Mouse (Mus musculus) heart, embryonic 12.5 days (tissue): ENCODE results near the gene Tnfrsf4. TPM values are rescaled to one million over a fixed set of nuclear protein-coding genes. Genes with fewer than 3 reads are reported as not detected.

ENCODE experiments used
- ATAC-seq: fragments of 200-750 bp; cut with Nextera tagmentation; 2 replicates; pipeline ENCODE4 v1.8.0; 2017; ENCODE audit warnings: moderate TSS enrichment, moderate library complexity; ENCODE audit not compliant: insufficient number of reproducible peaks, low FRiP score
- H3K27ac ChIP-seq: fragments of 300-500 bp; sonication (generic); 2 replicates; pipeline ENCODE4 v1.5.1; 2016; ENCODE audit warnings: mild to moderate bottlenecking, moderate library complexity; ENCODE audit not compliant: poor library complexity, severe bottlenecking
- H3K27me3 ChIP-seq: fragments of 300-500 bp; sonication (generic); replicated peaks from 2 replicates; pipeline ENCODE4 v1.6.1; 2016; ENCODE audit warnings: mild to moderate bottlenecking, moderate library complexity
- H3K36me3 ChIP-seq: fragments of 300-500 bp; sonication (generic); 2 replicates; pipeline ENCODE4 v1.6.1; 2016; ENCODE audit warnings: mild to moderate bottlenecking, moderate library complexity
- H3K4me1 ChIP-seq: fragments of 300-500 bp; sonication (generic); replicated peaks from 2 replicates; pipeline ENCODE4 v1.6.1; 2016; ENCODE audit warnings: mild to moderate bottlenecking
- H3K4me2 ChIP-seq: fragments of 300-500 bp; sonication (generic); 2 replicates; pipeline ENCODE4 v1.6.1; 2016; ENCODE audit warnings: mild to moderate bottlenecking, moderate library complexity
- H3K4me3 ChIP-seq: fragments of 300-500 bp; sonication (generic); 2 replicates; pipeline ENCODE4 v1.5.1; 2016; ENCODE audit warnings: mild to moderate bottlenecking
- H3K9ac ChIP-seq: fragments of 300-500 bp; sonication (generic); 2 replicates; pipeline ENCODE4 v1.6.1; 2016; ENCODE audit warnings: mild to moderate bottlenecking, moderate library complexity
- H3K9me3 ChIP-seq: fragments of 300-500 bp; sonication (generic); replicated peaks from 2 replicates; pipeline ENCODE4 v1.6.1; 2016; ENCODE audit warnings: mild to moderate bottlenecking, moderate library complexity
- WGBS: fragments of 180-500 bp; shearing (Covaris S2); methylation state at CpG from one replicate; pipeline ENCODE4 v1.1.7; 2016; 5-methylcytosine and 5-hydroxymethylcytosine counted together
- polyA plus RNA-seq: library from polyadenylated mRNA; unstranded; fragments of >200 nt; fragmentation: Nextera tagmentation; extraction: Ambion mirVana; gene quantifications from 2 replicates; pipeline ENCODE4 v1.2.1, GENCODE M21; 2016

Gene Tnfrsf4
- polyA plus RNA-seq, 1 experiment from 2014 or later = 0.37 TPM

DNA sequence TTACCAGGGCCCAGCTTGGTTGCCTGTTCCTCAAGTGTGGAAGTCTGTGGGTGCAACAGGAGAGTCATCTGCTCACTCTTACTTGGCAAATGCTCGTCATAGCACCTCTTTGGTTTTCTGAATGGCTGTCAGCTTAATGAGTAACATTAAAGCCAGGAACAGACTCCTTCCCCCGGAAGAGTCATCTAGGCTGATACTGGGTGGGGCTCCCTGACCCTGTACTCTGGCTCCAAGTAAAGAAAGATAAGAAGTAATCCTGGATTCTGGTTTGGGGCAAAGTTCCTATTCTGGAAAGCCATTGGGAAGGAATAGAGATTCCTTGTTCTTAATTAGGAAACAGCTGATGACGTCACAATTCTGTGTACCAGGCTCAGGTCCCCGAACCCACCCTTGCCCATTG lies 40.5 kb downstream of the Tnfrsf4 start:
- Histone ChIP-seq H3K9me3 (no peaks in the 10 kb centered on the region), H3K9ac (no peak overlapping the region), H3K4me3 (no peak overlapping the region), H3K4me1 (peaks cover 22% of the 10 kb centered on the region), H3K36me3 (no peaks in the 10 kb centered on the region), H3K4me2 (no peak overlapping the region), H3K27ac (no peak overlapping the region), H3K27me3 (peaks cover 13% of the 10 kb centered on the region; the same call in 1 of the 2 replicates)
- 73% methylated on average over 4 of the region's 4 CpGs for WGBS
- no peak for ATAC-seq

DNA sequence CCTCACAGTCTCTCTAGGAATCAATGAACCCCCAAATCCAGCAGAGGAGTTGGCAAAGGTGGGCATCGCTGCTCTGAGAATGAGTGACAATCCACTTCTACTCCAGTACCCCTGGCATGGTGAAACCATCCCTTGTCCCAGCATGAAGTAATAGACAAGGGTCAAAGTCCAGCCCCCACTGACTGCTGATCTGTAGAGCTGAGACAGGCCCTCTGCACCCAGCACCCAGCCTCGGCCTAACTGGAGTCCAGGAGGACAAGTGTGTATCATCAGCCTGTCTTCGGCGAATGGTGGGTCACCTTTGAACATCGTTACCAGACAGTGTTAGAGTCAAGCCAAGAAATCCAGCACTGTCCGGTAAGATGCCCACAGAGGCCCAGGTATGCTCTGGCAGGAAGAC lies 41.0 kb downstream of the Tnfrsf4 start:
- H3K9me3 ChIP-seq = no peaks in the 10 kb centered on the region
- H3K36me3 ChIP-seq = no peaks in the 10 kb centered on the region
- peaks cover 22% of the 10 kb centered on the region for H3K4me1 ChIP-seq
- H3K4me2 ChIP-seq = no peak overlapping the region
- peaks cover 17% of the 10 kb centered on the region; the same call in 1 of the 2 replicates for H3K27me3 ChIP-seq
- H3K9ac ChIP-seq = no peak overlapping the region
- no peak overlapping the region for H3K4me3 ChIP-seq
- WGBS = 88% methylated on average over 6 of the region's 6 CpGs
- ATAC-seq = no peak
- no peak overlapping the region for H3K27ac ChIP-seq

GRCm38 (mm10) chr4:156055173-156055572 lies 41.5 kb downstream of the Tnfrsf4 start:
- no peak for ATAC-seq
- H3K27me3 ChIP-seq = peaks cover 22% of the 10 kb centered on the region; the same call in 1 of the 2 replicates
- H3K9me3 ChIP-seq = no peaks in the 10 kb centered on the region
- H3K4me3 ChIP-seq = no peak overlapping the region
- H3K36me3 ChIP-seq = no peaks in the 10 kb centered on the region
- no peak overlapping the region for H3K27ac ChIP-seq
- H3K4me2 ChIP-seq = no peak overlapping the region
- no peak overlapping the region for H3K9ac ChIP-seq
- WGBS = 82% methylated on average over 5 of the region's 5 CpGs
- peaks cover 21% of the 10 kb centered on the region for H3K4me1 ChIP-seq

- Histone ChIP-seq H3K27me3 (peaks cover 22% of the 10 kb centered on the region; the same call in 1 of the 2 replicates), H3K4me2 (no peak overlapping the region), H3K9ac (no peak overlapping the region), H3K9me3 (no peaks in the 10 kb centered on the region), H3K27ac (no peak overlapping the region), H3K4me1 (peaks cover 14% of the 10 kb centered on the region), H3K4me3 (no peak overlapping the region), H3K36me3 (no peaks in the 10 kb centered on the region)
- WGBS = 59% methylated on average over 10 of the region's 10 CpGs
- no peak for ATAC-seq
Measured at GRCm38 (mm10) chr4:156057702-156058101, 44.1 kb downstream of the Tnfrsf4 start.

DNA sequence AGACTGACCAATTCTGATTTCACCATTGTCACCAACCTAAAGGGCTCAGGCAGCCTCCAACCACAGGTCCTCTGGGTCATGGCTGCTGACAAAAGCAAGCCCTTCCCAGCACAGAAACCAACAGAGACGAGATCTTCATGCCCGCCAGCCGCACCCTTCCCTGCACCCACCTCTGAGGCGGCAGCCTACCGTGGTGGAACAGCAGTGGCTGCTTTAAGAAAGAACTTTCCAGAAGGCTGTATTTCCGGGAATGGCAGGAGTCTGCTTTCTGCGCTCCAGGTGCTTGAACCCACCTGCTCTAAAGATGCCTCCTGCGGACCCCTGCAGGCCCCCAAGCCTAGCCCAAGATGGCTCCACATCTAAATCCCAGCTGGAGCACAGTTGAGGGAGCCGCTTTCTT lies 45.2 kb downstream of the Tnfrsf4 start:
- no peak for ATAC-seq
- H3K9me3 ChIP-seq = no peaks in the 10 kb centered on the region
- no peak overlapping the region for H3K9ac ChIP-seq
- H3K27me3 ChIP-seq = peaks cover 22% of the 10 kb centered on the region; the same call in 1 of the 2 replicates
- H3K4me1 ChIP-seq = peaks cover 3% of the 10 kb centered on the region
- no peak overlapping the region for H3K27ac ChIP-seq
- WGBS = 69% methylated on average over 9 of the region's 9 CpGs
- no peak overlapping the region for H3K4me3 ChIP-seq
- no peaks in the 10 kb centered on the region for H3K36me3 ChIP-seq
- no peak overlapping the region for H3K4me2 ChIP-seq

DNA sequence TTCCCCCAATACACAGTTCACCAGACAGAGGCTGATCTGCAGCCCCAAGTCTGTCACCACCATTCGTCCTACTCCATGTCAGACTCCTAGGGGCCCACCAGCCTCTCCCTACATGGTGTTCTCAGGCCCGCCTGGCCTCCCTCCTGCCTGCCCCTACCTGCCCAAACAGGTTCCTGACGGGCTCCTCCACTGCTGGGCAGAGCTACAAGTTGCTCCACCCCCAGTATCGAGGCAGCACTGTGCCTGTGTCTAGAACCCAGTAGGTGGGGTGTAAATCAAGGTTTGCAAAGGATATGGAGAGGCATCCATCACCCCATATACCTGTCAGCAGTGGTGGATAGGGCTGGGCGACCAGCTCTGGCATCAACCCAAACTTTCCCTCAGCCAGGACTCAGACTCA lies 45.6 kb downstream of the Tnfrsf4 start, which contains the start of gene Ttll10:
Gene Ttll10, minus strand, starts transcription at position 154 of the 400 bp plus-strand sequence.
- Histone ChIP-seq H3K4me2 (no peak within 1 kb of the TSS), H3K27me3 (peaks cover 22% of the 10 kb centered on the region; the same call in 1 of the 2 replicates), H3K4me3 (no peak within 1 kb of the TSS), H3K9ac (no peak within 1 kb of the TSS), H3K9me3 (no peaks in the 10 kb centered on the region), H3K36me3 (no peaks in the 10 kb centered on the region), H3K27ac (no peak within 1 kb of the TSS), H3K4me1 (peaks cover 4% of the 10 kb centered on the region; the same call in 1 of the 2 replicates)
- 42% methylated on average over 5 of the region's 5 CpGs for WGBS
- ATAC-seq = peak; percentile 24; the same call in 1 of the 2 replicates

- Histone ChIP-seq H3K4me3 (no peak overlapping the region), H3K4me2 (no peak overlapping the region), H3K4me1 (peaks cover 7% of the 10 kb centered on the region; the same call in 1 of the 2 replicates), H3K9ac (no peak overlapping the region), H3K27me3 (peaks cover 22% of the 10 kb centered on the region; the same call in 1 of the 2 replicates), H3K36me3 (no peaks in the 10 kb centered on the region), H3K9me3 (no peaks in the 10 kb centered on the region), H3K27ac (no peak overlapping the region)
- WGBS = 27% methylated on average over 10 of the region's 10 CpGs
- ATAC-seq = no peak
Measured at GRCm38 (mm10) chr4:156059713-156060112, 46.1 kb downstream of the Tnfrsf4 start.

- 19% methylated on average over 4 of the region's 4 CpGs for WGBS
- H3K4me2 ChIP-seq = no peak overlapping the region
- ATAC-seq = no peak
- H3K27me3 ChIP-seq = peaks cover 10% of the 10 kb centered on the region; the same call in 1 of the 2 replicates
- no peaks in the 10 kb centered on the region for H3K9me3 ChIP-seq
- H3K36me3 ChIP-seq = no peaks in the 10 kb centered on the region
- no peak overlapping the region for H3K4me3 ChIP-seq
- no peak overlapping the region for H3K27ac ChIP-seq
- H3K4me1 ChIP-seq = peaks cover 14% of the 10 kb centered on the region; the same call in 1 of the 2 replicates
- no peak overlapping the region for H3K9ac ChIP-seq
Measured at GRCm38 (mm10) chr4:156063861-156064509, 50.3 kb downstream of the Tnfrsf4 start.

- peaks cover 5% of the 10 kb centered on the region; the same call in 1 of the 2 replicates for H3K27me3 ChIP-seq
- no peak overlapping the region for H3K4me2 ChIP-seq
- no peaks in the 10 kb centered on the region for H3K9me3 ChIP-seq
- H3K4me3 ChIP-seq = no peak overlapping the region
- H3K9ac ChIP-seq = no peak overlapping the region
- no peak for ATAC-seq
- peaks cover 14% of the 10 kb centered on the region; the same call in 1 of the 2 replicates for H3K4me1 ChIP-seq
- no peak overlapping the region for H3K27ac ChIP-seq
- 70% methylated on average over 9 of the region's 9 CpGs for WGBS
- H3K36me3 ChIP-seq = no peaks in the 10 kb centered on the region
Measured at GRCm38 (mm10) chr4:156064510-156064897, 50.9 kb downstream of the Tnfrsf4 start.

- H3K4me1 ChIP-seq = peaks cover 14% of the 10 kb centered on the region
- no peak overlapping the region for H3K4me2 ChIP-seq
- H3K9ac ChIP-seq = no peak overlapping the region
- 82% methylated on average over 10 of the region's 10 CpGs for WGBS
- H3K4me3 ChIP-seq = no peak overlapping the region
- H3K27ac ChIP-seq = no peak overlapping the region
- H3K27me3 ChIP-seq = no peaks in the 10 kb centered on the region
- H3K36me3 ChIP-seq = no peaks in the 10 kb centered on the region
- ATAC-seq = no peak
- no peaks in the 10 kb centered on the region for H3K9me3 ChIP-seq
Measured at GRCm38 (mm10) chr4:156065156-156065894, 51.7 kb downstream of the Tnfrsf4 start.
